Mouse (Mus musculus): ENCODE data around the gene Tnfaip3.

Gene Tnfaip3

GRCm38 (mm10) chr10:18964856-18965255, 50.6 kb downstream of the Tnfaip3 start:
- no peak for DNase-seq (ENCODE audit: low spot score)

- no peak for DNase-seq (ENCODE audit: low spot score)
Observed at GRCm38 (mm10) chr10:18959777-18960492, 55.5 kb downstream of the Tnfaip3 start.

GRCm38 (mm10) chr10:18953706-18954071, 61.8 kb downstream of the Tnfaip3 start:
- DNase-seq (ENCODE audit: low spot score) = no peak

GRCm38 (mm10) chr10:18953011-18953705, 62.3 kb downstream of the Tnfaip3 start:
- no peak for DNase-seq (ENCODE audit: low spot score)

Measured in urinary bladder, postnatal 14 days (tissue).